Mouse (Mus musculus) ES-E14 (cell line): ENCODE measurements around the gene Lingo1. TPM values are rescaled to one million over a fixed set of nuclear protein-coding genes. Genes with fewer than 3 reads are reported as not detected.

Experiments used
- DNase-seq: peaks from one replicate; pipeline ENCODE4 v3.0.0-alpha.2; 2013; ENCODE audit warnings: low read depth, low spot score
- H3K27ac ChIP-seq: 2 replicates; pipeline ENCODE4 v1.5.1; 2012; ENCODE audit warnings: low read depth, mild to moderate bottlenecking, low read length, moderate library complexity, mixed read lengths; ENCODE audit not compliant: poor library complexity, insufficient read depth, severe bottlenecking
- H3K36me3 ChIP-seq: 2 replicates; pipeline ENCODE4 v1.6.1; 2012; ENCODE audit warnings: mild to moderate bottlenecking, low read length, moderate library complexity, mixed read lengths; ENCODE audit not compliant: control insufficient read depth, poor library complexity, insufficient read depth, severe bottlenecking
- H3K4me1 ChIP-seq, 2 experiments: fragments of 150-350 bp in 1 of 2; sonication (generic) in 1 of 2; 2 replicates each; pipeline ENCODE4 v1.6.1; 2012; ENCODE audit warnings: low read length in 2 of 2, mild to moderate bottlenecking in 1 of 2, mixed read lengths in 1 of 2; ENCODE audit not compliant: control insufficient read depth in 2 of 2, insufficient read depth in 2 of 2, poor library complexity in 1 of 2
- H3K4me3 ChIP-seq, 2 experiments: fragments of 150-350 bp in 1 of 2; sonication (generic) in 1 of 2; 2 replicates each; pipeline ENCODE4 v1.5.1; 2012; ENCODE audit warnings: low read length in 2 of 2, low read depth in 1 of 2, mild to moderate bottlenecking in 1 of 2, mixed read lengths in 1 of 2; ENCODE audit not compliant: insufficient read depth in 1 of 2, poor library complexity in 1 of 2, severe bottlenecking in 1 of 2
- H3K9ac ChIP-seq: 2 replicates; pipeline ENCODE4 v1.6.1; 2012; ENCODE audit warnings: low read depth, mild to moderate bottlenecking, low read length, mixed read lengths; ENCODE audit not compliant: poor library complexity, insufficient read depth, severe bottlenecking
- H3K9me3 ChIP-seq: fragments of 150-350 bp; sonication (generic); 2 replicates; pipeline ENCODE4 v1.6.1; 2012; ENCODE audit warnings: low read depth, mild to moderate bottlenecking, low read length; ENCODE audit not compliant: control insufficient read depth, insufficient read depth
- CHD2 ChIP-seq: IDR thresholded peaks from 2 replicates; pipeline ENCODE4 v1.6.1; 2014; ENCODE audit warnings: mild to moderate bottlenecking, low read depth, low read length, inconsistent platforms
- HCFC1 ChIP-seq: IDR thresholded peaks from 2 replicates; pipeline ENCODE4 v1.6.1; 2012; ENCODE audit warnings: low read length, inconsistent platforms, borderline replicate concordance; ENCODE audit not compliant: insufficient read depth
- MAFK ChIP-seq: IDR thresholded peaks from 2 replicates; pipeline ENCODE4 v1.6.1; 2014; ENCODE audit warnings: mild to moderate bottlenecking, low read depth, low read length, inconsistent platforms; ENCODE audit not compliant: insufficient read depth
- ZC3H11A ChIP-seq: IDR thresholded peaks from 2 replicates; pipeline ENCODE4 v1.6.1; 2012; ENCODE audit warnings: low read depth, mild to moderate bottlenecking, inconsistent platforms, low read length, borderline replicate concordance
- ZNF384 ChIP-seq: IDR thresholded peaks from 2 replicates; pipeline ENCODE4 v1.6.1; 2012; ENCODE audit warnings: low read depth, low read length, inconsistent platforms
- in situ Hi-C, 2 experiments: fragments of 600-800 bp; cut with MboI; formaldehyde crosslinking; loops; one replicate each; pipeline ENCODE4 v1.15.1; 2025; ENCODE audit warnings: low sequenced_read_pairs in 2 of 2, inconsistent platforms in 1 of 2; ENCODE audit not compliant: unreplicated experiment in 2 of 2
- total RNA-seq: library from RNA; depleted of rRNA; stranded (reverse); fragments of 300-350 nt; gene quantifications from 2 replicates; pipeline ENCODE4 v1.2.3, GENCODE M21; 2012

Lingo1 gene
- total RNA-seq, 1 experiment, result 1.3 TPM

DNA sequence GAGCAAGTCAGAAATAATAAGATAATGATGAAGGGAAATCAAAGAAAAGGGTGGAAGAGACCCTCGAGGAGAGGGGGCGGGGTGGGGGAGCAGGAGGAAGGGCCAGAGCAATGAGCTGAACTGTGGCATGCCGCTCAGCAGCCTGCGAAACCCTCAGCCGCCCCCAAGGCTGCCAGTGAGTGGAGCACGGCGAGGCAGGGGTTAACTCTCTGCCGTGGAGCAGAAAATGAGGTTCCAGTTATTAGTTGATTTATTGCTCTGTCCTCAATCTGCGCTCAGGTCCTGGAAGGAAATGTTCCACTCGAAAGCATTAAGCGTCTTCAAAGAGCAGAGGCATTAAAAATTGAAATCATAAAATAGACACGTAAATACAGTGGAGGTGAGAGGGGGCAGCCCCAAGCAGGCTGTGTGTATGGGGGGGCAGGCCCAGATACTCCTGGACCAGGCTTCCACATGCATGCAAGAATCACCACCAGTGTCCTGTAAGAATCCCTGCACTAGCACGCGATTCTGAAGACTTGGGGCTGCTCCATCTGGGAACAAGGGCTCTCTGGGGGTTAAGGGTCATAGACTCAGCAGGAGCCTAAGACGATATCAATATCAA lies 89.7 kb downstream of the Lingo1 start:
- no peak overlapping the region for H3K27ac ChIP-seq
- in situ Hi-C loops, result no loop called here
- no peak for DNase-seq
- H3K4me1 ChIP-seq, result no peaks in the 10 kb centered on the region
- H3K4me3 ChIP-seq, result no peak overlapping the region
- H3K9me3 ChIP-seq, result no peaks in the 10 kb centered on the region
- H3K36me3 ChIP-seq, result no peaks in the 10 kb centered on the region
- no peak overlapping the region for H3K9ac ChIP-seq
- TF ChIP-seq ZNF384 (no peak), CHD2 (no peak), ZC3H11A (no peak), HCFC1 (no peak), MAFK (no peak)

DNA sequence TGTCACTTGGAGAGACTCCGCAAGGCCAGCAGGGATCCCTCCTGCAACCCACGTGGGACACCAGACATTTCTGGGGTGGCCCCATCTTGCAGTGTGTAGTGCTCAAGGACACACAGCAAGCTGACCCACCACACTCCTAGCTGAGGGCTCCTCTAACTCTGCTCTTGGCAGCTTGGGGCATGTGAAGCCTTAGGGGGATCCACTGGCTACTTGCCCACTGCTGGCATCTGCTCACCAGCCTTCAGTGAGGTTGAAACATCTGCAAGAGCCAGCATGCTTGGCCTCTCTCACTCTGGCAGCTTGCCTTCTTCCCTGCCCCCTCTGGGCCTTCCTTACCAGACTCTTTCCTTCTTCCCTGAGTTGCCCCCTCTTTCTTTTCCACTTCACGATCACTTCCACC lies 94.9 kb downstream of the Lingo1 start:
- H3K9me3 ChIP-seq, result no peaks in the 10 kb centered on the region
- no peaks in the 10 kb centered on the region for H3K4me1 ChIP-seq
- DNase-seq, result no peak
- H3K9ac ChIP-seq, result no peak overlapping the region
- TF ChIP-seq MAFK, result no peak
- no peak for TF ChIP-seq HCFC1
- H3K36me3 ChIP-seq, result no peaks in the 10 kb centered on the region
- no peak overlapping the region for H3K27ac ChIP-seq
- no peak overlapping the region for H3K4me3 ChIP-seq
- in situ Hi-C loops, result no loop called here

DNA sequence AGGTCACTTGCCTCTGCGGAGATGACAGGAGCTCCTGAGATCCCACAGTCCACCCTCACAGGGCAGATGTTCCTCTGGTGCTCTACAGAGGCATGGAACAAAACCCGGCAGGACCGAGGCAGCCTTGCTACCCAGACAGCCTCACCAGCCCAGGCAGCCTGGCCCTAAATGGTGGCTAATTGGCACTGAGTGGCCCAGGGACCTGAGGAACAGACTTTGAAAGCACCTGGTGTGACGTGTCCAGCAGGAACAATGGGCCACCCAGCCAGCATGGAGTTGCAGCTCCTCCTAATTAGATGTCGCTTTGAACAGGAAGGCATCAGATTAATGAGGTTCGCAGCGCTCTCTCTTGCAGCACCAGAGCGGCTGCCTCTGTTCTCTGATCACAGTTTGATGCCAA lies 95.4 kb downstream of the Lingo1 start:
- Histone ChIP-seq H3K4me1 (no peaks in the 10 kb centered on the region), H3K36me3 (no peaks in the 10 kb centered on the region), H3K27ac (no peak overlapping the region), H3K9me3 (no peaks in the 10 kb centered on the region), H3K9ac (no peak overlapping the region), H3K4me3 (no peak overlapping the region)
- in situ Hi-C loops, result no loop called here
- no peak for TF ChIP-seq CHD2
- TF ChIP-seq ZNF384, result no peak
- DNase-seq, result no peak

DNA sequence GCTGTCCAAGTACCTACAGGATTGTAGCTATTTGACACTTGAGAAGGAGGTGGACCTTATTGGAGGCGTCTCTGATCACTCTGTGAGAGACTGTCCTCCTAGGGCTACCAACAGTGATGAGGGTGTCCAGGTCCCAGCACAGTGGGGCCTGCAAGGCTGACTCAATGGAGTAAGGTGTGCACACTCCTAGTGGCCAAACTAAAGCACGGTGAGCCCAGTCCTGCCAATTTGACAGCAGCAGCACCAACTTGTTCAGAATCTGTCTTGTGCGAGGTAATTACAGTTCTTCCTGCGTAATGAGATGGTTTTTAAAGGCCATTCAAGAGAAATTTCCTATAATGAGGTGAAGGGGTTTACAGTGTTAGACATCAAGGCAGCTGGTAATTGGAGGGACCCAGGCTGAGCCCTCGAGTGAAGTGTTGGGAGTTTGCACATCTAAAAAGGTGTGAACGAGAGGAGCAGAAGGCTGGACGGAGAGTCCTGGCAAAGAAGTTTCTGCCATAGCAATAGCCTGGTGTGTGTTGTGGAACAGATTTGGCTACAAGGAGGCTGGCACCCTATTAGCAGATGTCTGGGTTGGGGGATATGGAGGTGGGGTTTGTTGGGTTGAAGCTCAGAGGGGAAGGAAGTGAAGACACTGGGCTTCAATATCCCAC lies 97.4 kb downstream of the Lingo1 start:
- no peak for TF ChIP-seq HCFC1
- TF ChIP-seq CHD2, result no peak
- no peak for TF ChIP-seq MAFK
- no peak for TF ChIP-seq ZNF384
- no peak for TF ChIP-seq ZC3H11A
- no peak for DNase-seq
- Histone ChIP-seq H3K4me1 (no peaks in the 10 kb centered on the region), H3K9ac (no peak overlapping the region), H3K36me3 (no peaks in the 10 kb centered on the region), H3K9me3 (no peaks in the 10 kb centered on the region), H3K4me3 (no peak overlapping the region), H3K27ac (no peak overlapping the region)
- in situ Hi-C loops, result no loop called here

DNA sequence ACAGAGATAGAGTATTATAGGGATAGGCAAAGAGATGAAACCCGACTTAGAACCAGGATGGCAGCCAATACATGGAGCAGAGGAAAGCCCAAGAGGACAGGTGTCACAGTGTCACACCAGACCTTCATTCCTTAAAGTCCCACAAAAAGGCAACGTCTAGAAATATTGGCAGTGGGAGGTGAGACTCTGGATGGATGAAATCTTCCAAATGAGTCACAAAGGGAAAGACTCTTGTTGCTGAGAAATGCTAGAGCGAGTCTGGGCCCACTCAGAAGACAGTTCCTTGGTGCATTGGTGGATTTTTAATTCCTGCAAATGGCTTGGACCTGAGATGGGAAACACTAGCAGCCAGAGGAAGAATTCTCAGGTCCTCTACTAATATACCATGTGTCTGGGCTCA lies 102.2 kb downstream of the Lingo1 start:
- in situ Hi-C loops, result no loop called here
- Histone ChIP-seq H3K36me3 (no peaks in the 10 kb centered on the region), H3K9me3 (no peaks in the 10 kb centered on the region), H3K4me1 (no peaks in the 10 kb centered on the region), H3K27ac (no peak overlapping the region), H3K4me3 (no peak overlapping the region), H3K9ac (no peak overlapping the region)
- no peak for DNase-seq
- no peak for TF ChIP-seq ZC3H11A
- TF ChIP-seq HCFC1, result no peak
- TF ChIP-seq CHD2, result no peak
- no peak for TF ChIP-seq MAFK
- no peak for TF ChIP-seq ZNF384
